Mouse (Mus musculus) cerebellum, postnatal 10 days (tissue): ENCODE data around the gene Mpv17l2.

Experiments used
- DNase-seq, 2 experiments: peaks; one replicate each; pipeline ENCODE4 v3.0.0; 2021; ENCODE audit warnings: mixed read lengths in 2 of 2

Mpv17l2 gene

GRCm38 (mm10) chr8:70789046-70789445 is 28.3 kb upstream of the Mpv17l2 start:
- DNase-seq = peak; percentile 66 to 68

- peak; percentile 92 to 93 for DNase-seq
Measured at GRCm38 (mm10) chr8:70787941-70788667, 27.4 kb upstream of the Mpv17l2 start.

- no peak for DNase-seq
Measured at GRCm38 (mm10) chr8:70787051-70787445, 26.3 kb upstream of the Mpv17l2 start.

- DNase-seq = peak in 1 of 2 experiments; percentile 25
Measured at GRCm38 (mm10) chr8:70786291-70787050, 25.7 kb upstream of the Mpv17l2 start.

DNA sequence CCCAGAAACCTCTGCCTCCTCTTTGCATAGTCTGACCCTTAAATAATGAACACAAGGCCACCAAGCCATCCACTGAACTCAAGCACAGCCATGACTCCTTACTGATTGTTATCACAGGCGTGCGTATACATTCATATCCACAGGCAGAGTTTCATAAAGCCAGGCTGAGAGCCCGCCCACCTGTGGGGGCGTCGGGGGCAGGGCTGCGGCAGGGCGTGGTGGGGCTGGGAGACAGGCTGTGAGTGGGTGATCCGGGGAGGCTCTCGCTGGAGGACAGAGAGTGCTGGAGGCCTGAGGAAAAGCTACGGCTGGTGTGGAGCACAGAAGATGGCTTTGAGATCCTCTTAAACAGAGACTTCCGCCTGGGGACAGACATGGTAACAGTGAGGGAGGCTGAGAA is 19.3 kb upstream of the Mpv17l2 start:
- no peak for DNase-seq

DNA sequence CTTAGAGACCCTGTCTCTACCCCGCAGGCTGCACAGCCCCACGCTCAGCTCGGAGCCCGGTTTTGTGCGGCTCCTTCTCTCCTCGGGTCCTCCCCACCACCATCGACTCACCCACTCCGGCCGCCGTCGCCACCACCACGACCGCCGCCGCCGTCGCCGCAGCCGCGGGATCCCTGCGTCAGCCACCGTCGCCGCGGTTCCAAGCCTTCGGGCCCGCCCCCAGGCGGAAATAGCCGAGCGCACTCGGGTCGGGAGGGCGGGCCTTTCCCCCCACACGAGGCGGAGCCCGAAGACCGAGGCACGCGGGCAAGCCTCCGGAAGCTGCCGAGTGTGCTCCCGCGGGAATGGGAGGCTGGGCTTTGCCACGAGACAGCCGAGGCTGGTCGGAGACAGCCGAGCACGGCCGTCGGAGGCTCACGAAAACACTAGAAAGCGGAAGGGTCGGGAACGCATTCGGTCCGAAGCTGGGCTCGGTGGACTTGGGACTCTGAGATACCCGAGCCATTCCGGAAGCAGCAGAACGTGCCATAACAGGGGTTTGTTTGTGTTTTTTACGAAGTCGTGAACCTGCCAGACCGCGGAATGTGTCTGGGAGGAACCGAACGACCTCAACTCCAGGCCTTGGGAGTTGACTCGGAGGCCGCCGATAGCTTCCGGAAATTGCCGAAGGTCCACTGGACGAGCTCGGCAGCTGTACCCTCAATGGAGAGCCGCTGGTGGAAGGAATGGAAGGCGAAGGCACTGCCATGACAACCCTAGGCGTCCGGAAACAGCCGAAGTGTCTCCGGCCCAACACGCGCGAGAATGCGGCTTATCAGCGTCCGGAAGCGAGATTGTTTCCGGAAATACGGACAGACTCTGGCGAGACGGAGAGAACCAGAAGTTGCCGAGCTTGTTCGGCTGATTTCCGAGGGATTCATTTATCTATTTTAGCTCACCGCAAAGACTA is 16.0 kb upstream of the Mpv17l2 start, which contains the start of gene Pik3r2:
TSS of gene Pik3r2 (minus strand) at position 218 of the 949 bp plus-strand sequence.
- peak; percentile 100 for DNase-seq

DNA sequence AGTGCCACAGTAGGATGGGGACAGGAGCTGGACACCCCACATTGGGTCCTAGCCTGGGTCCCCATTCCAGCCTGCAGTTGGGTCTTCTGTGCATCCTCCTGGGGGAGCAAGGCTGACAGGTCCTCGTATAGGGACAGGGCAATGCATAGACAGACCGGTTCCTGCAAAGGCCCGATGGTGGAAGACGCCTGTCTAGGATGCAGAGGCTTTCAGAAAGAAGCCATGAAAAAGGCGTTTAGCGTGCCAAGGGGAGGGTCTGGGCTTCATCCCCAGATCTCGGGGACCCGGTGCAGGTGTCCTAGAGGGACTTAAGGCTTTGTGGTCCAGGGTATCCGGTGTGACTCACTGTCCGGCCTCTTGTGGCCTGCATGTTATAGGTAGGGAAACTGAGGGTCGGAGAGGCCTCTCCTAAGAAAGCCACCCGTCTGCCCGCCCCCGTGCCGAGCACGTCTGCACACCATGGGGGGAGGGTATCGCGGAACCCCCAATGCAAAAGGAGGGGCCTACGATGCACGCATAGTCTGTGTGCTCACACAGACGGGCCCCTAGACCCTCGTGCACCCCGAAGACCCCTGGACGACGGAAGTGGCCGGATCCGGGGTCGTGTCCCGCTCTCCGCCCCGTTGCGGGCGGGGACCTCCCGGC is 15.2 kb upstream of the Mpv17l2 start:
- peak in 1 of 2 experiments; percentile 63 for DNase-seq

- peak; percentile 69 to 74 for DNase-seq
Measured at GRCm38 (mm10) chr8:70775227-70775626, 14.5 kb upstream of the Mpv17l2 start.

DNA sequence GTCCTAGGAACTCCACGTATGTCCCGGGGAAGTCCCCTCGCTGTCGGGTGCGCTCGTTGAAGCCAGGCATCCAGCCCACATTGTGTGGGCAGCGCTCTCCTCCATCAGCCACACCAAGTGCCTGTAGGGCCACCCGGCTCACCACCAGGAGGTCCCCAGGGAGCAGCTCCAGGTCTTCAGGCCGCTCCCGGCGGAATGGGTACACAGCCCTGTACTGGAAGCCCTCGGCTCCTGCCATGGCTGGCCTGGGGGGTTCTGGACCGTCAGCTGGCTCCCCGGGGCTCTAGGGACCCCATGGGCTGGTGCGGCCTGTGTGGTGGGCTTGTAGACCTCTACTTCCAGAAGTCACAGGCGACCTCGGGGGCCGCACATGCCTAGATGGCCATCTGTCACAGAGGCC is 14.0 kb upstream of the Mpv17l2 start:
- DNase-seq = peak; percentile 54 to 55

DNA sequence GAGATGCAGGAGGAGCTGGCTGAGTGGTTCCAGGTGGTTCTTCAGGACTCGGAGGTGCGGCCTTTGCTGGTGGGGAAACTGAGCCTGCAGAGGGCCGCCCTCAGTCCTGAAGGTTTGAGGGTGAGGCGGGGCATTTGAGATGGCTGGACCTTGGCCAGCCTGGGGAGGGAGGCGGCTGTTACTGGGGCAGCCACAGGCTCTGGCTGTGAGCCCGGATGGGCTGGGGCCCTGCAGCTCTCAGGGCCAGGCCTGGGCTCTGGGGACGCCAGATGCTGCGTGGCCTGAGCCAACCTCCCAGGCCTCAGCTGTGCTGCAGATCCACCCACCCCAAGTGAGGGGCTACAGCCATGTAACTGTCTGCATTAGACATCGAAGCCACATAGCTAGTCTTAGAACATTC is 13.1 kb upstream of the Mpv17l2 start:
- peak; percentile 92 to 97 for DNase-seq

DNA sequence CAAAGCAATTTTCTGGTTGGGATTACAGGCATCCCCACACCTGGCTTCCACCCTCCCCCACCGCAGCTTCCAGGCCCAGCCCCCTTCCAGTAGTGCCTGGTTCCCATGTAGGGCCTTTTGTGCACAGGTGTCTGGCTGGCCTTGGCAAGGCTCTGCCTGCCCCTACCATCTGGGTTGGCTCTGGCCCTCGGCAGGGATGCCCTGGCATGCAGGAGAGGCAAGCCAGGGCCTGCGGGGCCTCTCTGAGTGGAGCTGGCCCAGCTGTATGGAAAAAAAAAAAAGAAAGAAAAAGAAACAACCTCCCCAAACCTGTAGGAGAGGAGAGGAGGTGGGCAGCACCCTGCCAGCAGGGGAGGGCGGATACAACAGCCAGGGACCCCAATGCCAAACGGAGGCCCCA is 12.7 kb upstream of the Mpv17l2 start:
- DNase-seq = peak; percentile 79 to 89

DNA sequence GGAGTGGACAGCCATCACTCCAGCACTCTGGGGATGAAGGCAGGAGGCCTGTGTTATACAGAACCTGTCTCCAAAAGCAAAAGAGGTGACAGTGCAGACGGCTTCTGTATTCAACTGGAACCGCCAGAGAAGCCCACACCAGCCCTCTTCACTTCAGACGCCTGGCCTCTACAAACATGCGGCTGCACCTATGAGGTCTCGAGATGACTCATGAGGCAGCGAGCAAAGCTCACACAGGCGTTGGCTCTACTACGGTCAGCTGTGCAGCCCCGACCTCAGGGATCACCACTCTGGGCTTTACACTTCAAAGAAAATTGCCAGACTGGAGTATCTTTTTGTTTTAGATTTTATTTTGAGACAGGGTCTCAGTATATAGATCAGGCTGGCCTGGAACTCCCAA is 12.1 kb upstream of the Mpv17l2 start:
- DNase-seq = no peak

DNA sequence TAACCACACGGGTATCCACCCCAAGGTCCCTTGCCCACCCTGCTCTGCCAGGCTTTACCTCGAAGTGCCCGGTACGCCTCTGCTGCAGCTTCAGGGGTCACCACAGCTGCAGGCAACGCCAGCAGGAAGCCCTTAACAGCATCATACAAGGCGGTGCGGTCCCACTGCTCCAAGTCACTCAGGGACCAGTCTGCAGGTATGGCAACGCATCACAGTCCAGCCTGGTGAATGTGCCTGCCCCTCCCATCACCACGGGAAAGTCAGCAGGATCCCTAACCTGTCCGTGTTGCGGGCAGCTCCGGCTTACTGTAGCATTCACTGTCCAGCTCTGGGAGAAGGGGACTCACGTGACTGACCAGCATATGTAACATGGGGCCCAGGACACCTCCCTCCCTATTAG is 11.3 kb upstream of the Mpv17l2 start:
- no peak for DNase-seq

GRCm38 (mm10) chr8:70771217-70771616 is 10.5 kb upstream of the Mpv17l2 start:
- DNase-seq = no peak

DNA sequence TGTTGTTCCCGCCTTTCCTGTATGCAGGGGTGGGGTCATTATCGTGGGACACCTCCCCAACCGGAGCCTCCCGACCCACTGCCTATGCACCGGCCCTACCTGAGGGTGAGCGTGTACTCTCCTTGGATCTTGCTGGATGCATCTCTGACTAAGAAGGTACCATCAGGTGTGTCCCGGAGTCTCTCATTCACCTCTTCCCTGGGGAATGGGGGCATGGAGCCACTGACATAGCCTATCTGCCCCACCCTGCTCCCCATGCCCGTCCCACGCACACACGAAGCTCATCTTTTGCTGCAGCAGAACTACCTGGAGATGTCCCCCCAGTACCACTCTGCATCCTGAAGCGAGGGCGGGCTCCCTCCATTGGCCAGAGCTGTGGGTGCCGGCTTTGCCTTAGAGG is 10.0 kb upstream of the Mpv17l2 start:
- no peak for DNase-seq

GRCm38 (mm10) chr8:70769858-70770257 is 9.1 kb upstream of the Mpv17l2 start:
- DNase-seq = no peak

GRCm38 (mm10) chr8:70769359-70769758 is 8.6 kb upstream of the Mpv17l2 start:
- peak; percentile 98 to 99 for DNase-seq

DNA sequence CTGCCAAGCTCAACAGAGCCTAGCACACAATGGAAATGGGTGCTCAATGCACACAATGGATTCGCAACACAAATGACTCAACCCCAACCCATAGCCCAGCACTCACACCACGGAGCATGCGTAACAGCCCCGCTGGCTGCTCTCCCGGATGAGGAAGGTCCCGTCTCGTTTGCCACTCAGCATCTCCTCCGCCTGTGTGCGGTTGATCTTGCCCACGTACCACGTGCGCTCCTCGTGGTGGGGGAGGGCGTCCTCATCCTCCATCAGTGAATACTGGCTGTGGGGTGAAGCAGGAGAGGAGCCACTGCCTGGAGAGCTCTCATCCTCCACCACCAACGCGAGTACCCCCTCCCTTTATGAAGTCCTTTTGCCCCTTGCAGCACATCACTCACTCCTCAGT is 8.2 kb upstream of the Mpv17l2 start:
- peak in 1 of 2 experiments; percentile 44 for DNase-seq

GRCm38 (mm10) chr8:70768231-70768776 is 7.6 kb upstream of the Mpv17l2 start:
- peak; percentile 22 to 31 for DNase-seq

GRCm38 (mm10) chr8:70767503-70767902 is 6.8 kb upstream of the Mpv17l2 start:
- DNase-seq = peak; percentile 29 to 45

- peak; percentile 61 to 65 for DNase-seq
Measured at GRCm38 (mm10) chr8:70766571-70767440, 6.1 kb upstream of the Mpv17l2 start.
